Mouse (Mus musculus) limb, embryonic 14.5 days (tissue): ENCODE results near the gene Pacs2. TPM values are rescaled to one million over a fixed set of nuclear protein-coding genes. Genes with fewer than 3 reads are reported as not detected.

ENCODE experiments used
- ATAC-seq: fragments of 200-750 bp; cut with Nextera tagmentation; 2 replicates; pipeline ENCODE4 v1.8.0; 2017; ENCODE audit warnings: low read depth, moderate number of reproducible peaks, moderate TSS enrichment; ENCODE audit not compliant: low FRiP score
- DNase-seq: peaks from one replicate; pipeline ENCODE4 v3.0.0-alpha.2; 2015; ENCODE audit warnings: low spot score
- H3K27ac ChIP-seq: fragments of 300-500 bp; sonication (generic); replicated peaks from 2 replicates; pipeline ENCODE4 v1.5.1; 2014; ENCODE audit warnings: low read depth, mild to moderate bottlenecking, low read length, moderate library complexity, mixed read lengths
- H3K27me3 ChIP-seq: fragments of 300-500 bp; sonication (generic); 2 replicates; pipeline ENCODE4 v1.6.1; 2014; ENCODE audit warnings: low read length, mixed read lengths; ENCODE audit not compliant: control insufficient read depth, insufficient read depth
- H3K36me3 ChIP-seq: fragments of 300-500 bp; sonication (generic); 2 replicates; pipeline ENCODE4 v1.6.1; 2014; ENCODE audit warnings: mild to moderate bottlenecking, low read length, moderate library complexity, mixed read lengths; ENCODE audit not compliant: control insufficient read depth, insufficient read depth
- H3K4me1 ChIP-seq: fragments of 300-500 bp; sonication (generic); 2 replicates; pipeline ENCODE4 v1.6.1; 2014; ENCODE audit warnings: antibody characterized with exemption, low read length, mixed read lengths; ENCODE audit not compliant: control insufficient read depth, insufficient read depth
- H3K4me2 ChIP-seq: fragments of 300-500 bp; sonication (generic); replicated peaks from 2 replicates; pipeline ENCODE4 v1.6.1; 2014; ENCODE audit warnings: low read depth, mild to moderate bottlenecking, low read length, moderate library complexity; ENCODE audit not compliant: severe bottlenecking
- H3K4me3 ChIP-seq: fragments of 300-500 bp; sonication (generic); replicated peaks from 2 replicates; pipeline ENCODE4 v1.5.1; 2014; ENCODE audit warnings: low read length
- H3K9ac ChIP-seq: fragments of 300-500 bp; sonication (generic); 2 replicates; pipeline ENCODE4 v1.6.1; 2014; ENCODE audit warnings: mild to moderate bottlenecking, low read depth, low read length, moderate library complexity; ENCODE audit not compliant: severe bottlenecking
- H3K9me3 ChIP-seq: fragments of 300-500 bp; sonication (generic); 2 replicates; pipeline ENCODE4 v1.6.1; 2016; ENCODE audit warnings: low read length; ENCODE audit not compliant: control insufficient read depth
- POLR2A ChIP-seq: fragments of 200-500 bp; IDR thresholded peaks from 2 replicates; pipeline ENCODE4 v1.8.0; 2012; ENCODE audit warnings: inconsistent platforms, mild to moderate bottlenecking, moderate library complexity, borderline replicate concordance; ENCODE audit not compliant: insufficient read depth, insufficient read length; ENCODE audit errors: extremely low read depth
- WGBS: fragments of 180-500 bp; shearing (Covaris S2); extraction: QIAGEN DNeasy Blood & Tissue Kit; methylation state at CpG from one replicate; pipeline ENCODE4 v1.1.7; 2014; 5-methylcytosine and 5-hydroxymethylcytosine counted together
- polyA plus RNA-seq, 2 experiments: library from polyadenylated mRNA; depleted of rRNA in 1 of 2; stranded (reverse) in 1 of 2; unstranded in 1 of 2; fragments of >200 nt; fragmentation: Nextera tagmentation in 1 of 2; extraction: Ambion mirVana in 1 of 2; gene quantifications; 2 replicates each; pipeline versions ENCODE4 v1.2.1 to v1.2.3; 2012 to 2014

Pacs2 gene
- polyA plus RNA-seq, 2 experiments, result 16.5 to 55.0 TPM

- H3K9ac ChIP-seq, result no peak overlapping the region
- no peaks in the 10 kb centered on the region for H3K4me1 ChIP-seq
- no peak overlapping the region for H3K4me3 ChIP-seq
- DNase-seq (no peak), ATAC-seq (no peak)
- TF ChIP-seq POLR2A, result no peak
- no peaks in the 10 kb centered on the region for H3K36me3 ChIP-seq
- no peak overlapping the region for H3K4me2 ChIP-seq
- H3K27ac ChIP-seq, result no peak overlapping the region
- H3K27me3 ChIP-seq, result no peaks in the 10 kb centered on the region
- WGBS, result 33% methylated on average over 4 of the region's 4 CpGs
- no peaks in the 10 kb centered on the region for H3K9me3 ChIP-seq
Measured at GRCm38 (mm10) chr12:113088026-113088425, 73.7 kb downstream of the Pacs2 start.

- Histone ChIP-seq H3K4me2 (no peak overlapping the region), H3K9me3 (no peaks in the 10 kb centered on the region), H3K4me1 (no peaks in the 10 kb centered on the region), H3K4me3 (no peak overlapping the region), H3K27ac (no peak overlapping the region), H3K27me3 (no peaks in the 10 kb centered on the region), H3K9ac (no peak overlapping the region), H3K36me3 (no peaks in the 10 kb centered on the region)
- DNase-seq (no peak), ATAC-seq (no peak)
- 88% methylated on average over 6 of the region's 6 CpGs for WGBS
- no peak for TF ChIP-seq POLR2A
Measured at GRCm38 (mm10) chr12:113089107-113089506, 74.8 kb downstream of the Pacs2 start.

- no peak for DNase-seq
Measured at GRCm38 (mm10) chr12:113090053-113090452, 75.7 kb downstream of the Pacs2 start.

GRCm38 (mm10) chr12:113097040-113097439 is 82.7 kb downstream of the Pacs2 start:
- ATAC-seq (no peak), DNase-seq (no peak)
- Histone ChIP-seq H3K9ac (peak overlapping the region; percentile 99; the same call in 1 of the 2 replicates), H3K36me3 (0 out of 2 replicates have a peak, but pooled peaks cover 7% of the 10 kb centered on the region), H3K4me3 (peak overlapping the region; percentile 98; the same call in 1 of the 2 replicates), H3K4me1 (peaks cover 26% of the 10 kb centered on the region), H3K27ac (no peak overlapping the region), H3K27me3 (no peaks in the 10 kb centered on the region), H3K4me2 (peak overlapping the region; percentile 76), H3K9me3 (no peaks in the 10 kb centered on the region)
- WGBS, result 88% methylated on average over 5 of the region's 5 CpGs
- no peak for TF ChIP-seq POLR2A

More at GRCm38 (mm10) chr12:113090053-113090452, 75.7 kb downstream of the Pacs2 start:
- Histone ChIP-seq H3K27me3 (no peaks in the 10 kb centered on the region), H3K4me2 (no peak overlapping the region), H3K27ac (no peak overlapping the region), H3K9me3 (no peaks in the 10 kb centered on the region), H3K4me3 (no peak overlapping the region), H3K4me1 (no peaks in the 10 kb centered on the region), H3K9ac (no peak overlapping the region), H3K36me3 (no peaks in the 10 kb centered on the region)
- no peak for TF ChIP-seq POLR2A
- ATAC-seq, result no peak
- WGBS, result 84% methylated on average over 17 of the region's 17 CpGs

GRCm38 (mm10) chr12:113097749-113098281 is 83.5 kb downstream of the Pacs2 start, which contains the start of gene Mta1:
Gene Mta1, plus strand, starts transcription at chr12:113098278.
- no peaks in the 10 kb centered on the region for H3K27me3 ChIP-seq
- H3K9ac ChIP-seq, result peak within 1 kb of the TSS; percentile 99
- ATAC-seq (peak; percentile 80), DNase-seq (peak; percentile 66)
- 0 out of 2 replicates have a peak, but pooled peaks have one; percentile 43 for TF ChIP-seq POLR2A
- peak within 1 kb of the TSS; percentile 86 for H3K27ac ChIP-seq
- H3K4me2 ChIP-seq, result peak within 1 kb of the TSS; percentile 94
- H3K36me3 ChIP-seq, result 0 out of 2 replicates have a peak, but pooled peaks cover 7% of the 10 kb centered on the region
- peaks cover 26% of the 10 kb centered on the region for H3K4me1 ChIP-seq
- 5% methylated on average over 19 of the region's 53 CpGs for WGBS
- H3K4me3 ChIP-seq, result peak within 1 kb of the TSS; percentile 98
- H3K9me3 ChIP-seq, result no peaks in the 10 kb centered on the region
